Mouse (Mus musculus) intestine, embryonic 14.5 days (tissue): Measurements from ENCODE around the gene Rabggta. TPM values are rescaled to one million over a fixed set of nuclear protein-coding genes. Genes with fewer than 3 reads are reported as not detected.

Source experiments
- ATAC-seq: fragments of 200-750 bp; cut with Nextera tagmentation; replicated peaks from 2 replicates; pipeline ENCODE4 v1.8.0; 2017; ENCODE audit warnings: low read depth, moderate number of reproducible peaks, moderate TSS enrichment, moderate library complexity; ENCODE audit not compliant: low FRiP score, low TSS enrichment
- DNase-seq: peaks from one replicate; pipeline ENCODE4 v3.0.0-alpha.2; 2018; ENCODE audit warnings: low spot score
- H3K27ac ChIP-seq: fragments of 300-500 bp; sonication (generic); 2 replicates; pipeline ENCODE4 v1.5.1; 2014; ENCODE audit warnings: low read depth, mild to moderate bottlenecking, control low read depth
- H3K27me3 ChIP-seq: fragments of 300-500 bp; sonication (generic); replicated peaks from 2 replicates; pipeline ENCODE4 v1.6.1; 2014; ENCODE audit warnings: low read length, control low read depth; ENCODE audit not compliant: control insufficient read depth, insufficient read depth
- H3K36me3 ChIP-seq: fragments of 300-500 bp; sonication (generic); 2 replicates; pipeline ENCODE4 v1.6.1; 2014; ENCODE audit warnings: low read length, control low read depth; ENCODE audit not compliant: control insufficient read depth, insufficient read depth
- H3K4me1 ChIP-seq: fragments of 300-500 bp; sonication (generic); replicated peaks from 2 replicates; pipeline ENCODE4 v1.6.1; 2014; ENCODE audit warnings: low read length, control low read depth, mixed read lengths; ENCODE audit not compliant: control insufficient read depth, insufficient read depth
- H3K4me2 ChIP-seq: fragments of 300-500 bp; sonication (generic); 2 replicates; pipeline ENCODE4 v1.6.1; 2014; ENCODE audit warnings: low read length
- H3K4me3 ChIP-seq: fragments of 300-500 bp; sonication (generic); 2 replicates; pipeline ENCODE4 v1.5.1; 2014; ENCODE audit warnings: low read depth, low read length, control low read depth, mixed read lengths
- H3K9ac ChIP-seq: fragments of 300-500 bp; sonication (generic); 2 replicates; pipeline ENCODE4 v1.6.1; 2014; ENCODE audit warnings: mild to moderate bottlenecking, low read length
- H3K9me3 ChIP-seq: fragments of 300-500 bp; sonication (generic); 2 replicates; pipeline ENCODE4 v1.6.1; 2016; ENCODE audit warnings: low read length, control low read depth; ENCODE audit not compliant: control insufficient read depth
- WGBS: fragments of 180-500 bp; shearing (Covaris S2); extraction: QIAGEN DNeasy Blood & Tissue Kit; methylation state at CpG from one replicate; pipeline ENCODE4 v1.1.7; 2014; 5-methylcytosine and 5-hydroxymethylcytosine counted together
- polyA plus RNA-seq: library from polyadenylated mRNA; unstranded; fragments of >200 nt; fragmentation: Nextera tagmentation; extraction: Ambion mirVana; gene quantifications from 2 replicates; pipeline ENCODE4 v1.2.1, GENCODE M21; 2014

The Rabggta gene
- polyA plus RNA-seq, 1 experiment from 2014 or later = 32.7 TPM

DNA sequence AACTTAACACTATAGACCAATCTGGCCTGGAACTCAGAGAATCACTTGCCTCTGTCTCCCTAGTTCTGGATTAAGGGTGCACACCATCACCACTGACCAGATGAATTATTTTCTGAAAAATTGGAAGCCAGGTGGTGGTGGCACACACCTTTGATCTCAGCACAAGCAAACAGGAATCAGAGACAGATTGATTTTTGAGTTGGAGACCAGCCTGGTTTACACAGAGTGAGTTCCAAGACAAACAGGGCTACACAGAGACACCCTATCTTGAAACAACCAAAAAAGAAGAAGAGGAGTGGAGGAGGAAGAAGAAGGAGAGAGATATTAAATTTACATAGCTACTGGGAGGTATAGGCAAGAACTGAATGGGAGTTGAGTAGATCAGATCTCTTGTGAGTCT is 4.2 kb upstream of the Rabggta start:
- Histone ChIP-seq H3K36me3 (no peaks in the 10 kb centered on the region), H3K4me3 (no peak overlapping the region), H3K27ac (no peak overlapping the region), H3K4me2 (no peak overlapping the region), H3K27me3 (no peaks in the 10 kb centered on the region), H3K4me1 (peaks cover 3% of the 10 kb centered on the region; the same call in 1 of the 2 replicates), H3K9me3 (no peaks in the 10 kb centered on the region), H3K9ac (no peak overlapping the region)
- DNase-seq = no peak
- ATAC-seq = no peak

DNA sequence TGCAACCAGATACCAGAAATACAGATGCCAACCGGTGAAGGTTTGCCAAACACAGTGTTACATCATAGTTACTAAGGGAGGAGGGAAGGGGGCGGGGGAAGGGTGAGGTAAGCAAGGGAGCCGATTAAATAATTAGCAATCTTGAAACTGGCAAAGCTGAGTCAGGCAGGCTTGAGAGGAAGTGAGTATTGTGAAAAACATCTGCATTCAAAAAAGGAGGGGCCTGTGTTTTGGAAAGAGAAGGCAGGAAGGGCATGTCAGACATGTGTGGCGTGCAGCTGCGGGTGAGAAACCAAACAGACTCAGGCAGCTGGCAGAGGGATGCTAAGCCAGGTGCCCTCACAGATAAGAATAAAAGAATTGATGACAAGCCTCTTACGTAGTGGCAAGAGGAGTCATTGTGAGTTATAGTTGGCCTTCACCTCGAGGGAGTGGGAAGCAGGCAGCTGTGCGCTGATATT is 2.4 kb upstream of the Rabggta start:
- DNase-seq (no peak), ATAC-seq (no peak)
- H3K36me3 ChIP-seq = peaks cover 1% of the 10 kb centered on the region; the same call in 1 of the 2 replicates
- H3K4me2 ChIP-seq = no peak overlapping the region
- no peak overlapping the region for H3K27ac ChIP-seq
- H3K27me3 ChIP-seq = no peaks in the 10 kb centered on the region
- peaks cover 3% of the 10 kb centered on the region; the same call in 1 of the 2 replicates for H3K4me1 ChIP-seq
- WGBS = 58% methylated on average over 8 of the region's 8 CpGs
- H3K9ac ChIP-seq = no peak overlapping the region
- H3K4me3 ChIP-seq = no peak overlapping the region
- H3K9me3 ChIP-seq = no peaks in the 10 kb centered on the region

- 95% methylated on average over 7 of the region's 7 CpGs for WGBS
- Histone ChIP-seq H3K9ac (no peak overlapping the region), H3K27me3 (no peaks in the 10 kb centered on the region), H3K4me3 (no peak overlapping the region), H3K36me3 (peaks cover 11% of the 10 kb centered on the region), H3K4me2 (no peak overlapping the region), H3K9me3 (no peaks in the 10 kb centered on the region), H3K27ac (no peak overlapping the region), H3K4me1 (peaks cover 3% of the 10 kb centered on the region; the same call in 1 of the 2 replicates)
- ATAC-seq (no peak), DNase-seq (no peak)
Observed at GRCm38 (mm10) chr14:55723433-55723832, 1.4 kb upstream of the Rabggta start.

- DNase-seq (no peak), ATAC-seq (peak; percentile 1; the same call in 1 of the 2 replicates)
- Histone ChIP-seq H3K36me3 (peaks cover 21% of the 10 kb centered on the region), H3K4me1 (peaks cover 3% of the 10 kb centered on the region; the same call in 1 of the 2 replicates), H3K9me3 (no peaks in the 10 kb centered on the region), H3K9ac (peak overlapping the region; percentile 73; the same call in 1 of the 2 replicates), H3K27me3 (no peaks in the 10 kb centered on the region), H3K27ac (peak overlapping the region; percentile 74), H3K4me3 (peak overlapping the region; percentile 83), H3K4me2 (peak overlapping the region; percentile 61)
- 49% methylated on average over 8 of the region's 8 CpGs for WGBS
Observed at GRCm38 (mm10) chr14:55722438-55722945, 429 bp upstream of the Rabggta start.

GRCm38 (mm10) chr14:55721076-55721475 is 987 bp downstream of the Rabggta start:
- no peak for DNase-seq
- peak overlapping the region; percentile 73 for H3K9ac ChIP-seq
- peaks cover 34% of the 10 kb centered on the region for H3K36me3 ChIP-seq
- H3K4me3 ChIP-seq = peak overlapping the region; percentile 83
- no peak overlapping the region for H3K27ac ChIP-seq
- WGBS = 71% methylated on average over 6 of the region's 6 CpGs
- no peak for ATAC-seq
- H3K4me2 ChIP-seq = peak overlapping the region; percentile 61
- H3K4me1 ChIP-seq = peaks cover 3% of the 10 kb centered on the region; the same call in 1 of the 2 replicates
- no peaks in the 10 kb centered on the region for H3K27me3 ChIP-seq
- H3K9me3 ChIP-seq = no peaks in the 10 kb centered on the region

GRCm38 (mm10) chr14:55720666-55721065 is 1.4 kb downstream of the Rabggta start:
- no peaks in the 10 kb centered on the region for H3K27me3 ChIP-seq
- no peak overlapping the region for H3K4me3 ChIP-seq
- 95% methylated on average over 12 of the region's 12 CpGs for WGBS
- peaks cover 3% of the 10 kb centered on the region; the same call in 1 of the 2 replicates for H3K4me1 ChIP-seq
- no peaks in the 10 kb centered on the region for H3K9me3 ChIP-seq
- H3K27ac ChIP-seq = no peak overlapping the region
- H3K36me3 ChIP-seq = peaks cover 36% of the 10 kb centered on the region
- no peak overlapping the region for H3K9ac ChIP-seq
- ATAC-seq (no peak), DNase-seq (no peak)
- no peak overlapping the region for H3K4me2 ChIP-seq

- Histone ChIP-seq H3K4me1 (peaks cover 3% of the 10 kb centered on the region; the same call in 1 of the 2 replicates), H3K27ac (no peak overlapping the region), H3K4me3 (no peak overlapping the region), H3K9me3 (no peaks in the 10 kb centered on the region), H3K9ac (no peak overlapping the region), H3K27me3 (no peaks in the 10 kb centered on the region), H3K36me3 (peaks cover 36% of the 10 kb centered on the region), H3K4me2 (no peak overlapping the region)
- 85% methylated on average over 6 of the region's 6 CpGs for WGBS
- ATAC-seq = no peak
- no peak for DNase-seq
Observed at GRCm38 (mm10) chr14:55719737-55720136, 2.3 kb downstream of the Rabggta start.

DNA sequence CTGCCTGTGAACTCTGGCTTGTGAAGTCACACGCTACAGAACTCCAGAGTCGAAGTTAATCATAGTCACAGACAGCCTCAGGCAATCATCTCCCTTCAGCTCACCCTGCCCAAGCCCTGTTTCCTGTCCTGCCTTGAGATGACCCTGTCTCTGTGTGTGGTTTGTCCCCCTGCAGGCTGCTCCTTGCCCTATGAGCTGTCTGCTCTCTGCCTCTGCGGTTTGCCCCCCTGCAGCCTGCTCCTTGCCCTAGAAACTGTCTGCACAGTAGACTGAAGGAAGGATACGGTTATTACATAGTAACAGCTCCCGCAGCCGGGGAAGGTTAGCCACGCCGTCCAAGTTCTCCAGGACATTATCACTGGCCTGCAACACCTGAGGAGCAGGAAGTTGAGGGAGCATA is 5.2 kb downstream of the Rabggta start:
- no peak overlapping the region for H3K9ac ChIP-seq
- H3K27ac ChIP-seq = no peak overlapping the region
- H3K4me1 ChIP-seq = peaks cover 9% of the 10 kb centered on the region; the same call in 1 of the 2 replicates
- no peak overlapping the region for H3K4me2 ChIP-seq
- 80% methylated on average over 8 of the region's 8 CpGs for WGBS
- H3K36me3 ChIP-seq = peaks cover 36% of the 10 kb centered on the region
- peaks cover 8% of the 10 kb centered on the region; the same call in 1 of the 2 replicates for H3K27me3 ChIP-seq
- no peak overlapping the region for H3K4me3 ChIP-seq
- no peak for ATAC-seq
- DNase-seq = no peak
- no peaks in the 10 kb centered on the region for H3K9me3 ChIP-seq

- DNase-seq (no peak), ATAC-seq (no peak)
- Histone ChIP-seq H3K4me2 (no peak overlapping the region), H3K9me3 (no peaks in the 10 kb centered on the region), H3K9ac (no peak overlapping the region), H3K4me1 (peaks cover 9% of the 10 kb centered on the region; the same call in 1 of the 2 replicates), H3K36me3 (peaks cover 36% of the 10 kb centered on the region), H3K27ac (no peak overlapping the region), H3K4me3 (no peak overlapping the region), H3K27me3 (peaks cover 8% of the 10 kb centered on the region; the same call in 1 of the 2 replicates)
- 92% methylated on average over 6 of the region's 6 CpGs for WGBS
Observed at GRCm38 (mm10) chr14:55716271-55716670, 5.8 kb downstream of the Rabggta start.
